In genomic region chr1:86045848-86046805, GRCm38 (mm10) we compare ENCODE assay signal across 9 mouse cellular contexts. TPM values are rescaled to one million over a fixed set of nuclear protein-coding genes. Genes with fewer than 3 reads are reported as not detected.
A peak's percentile ranks its signal among the peaks of the same experiment; 100 is the strongest.
DNase-seq lines count a peak whose midpoint lies in the region; ATAC-seq and TF ChIP-seq lines count a peak whose summit lies in the region.
"Had no signal": no experiment of that assay in that cellular context is flagged by ENCODE, and none has a peak within 500 bp of the region (broad histone marks: within the 10 kb centered on the region; RNA-seq: fewer than 3 reads in every experiment).

2810459M11Rik (plus strand) TSS chr1:86045863.

- 0 out of 2 replicates have a peak, but pooled peaks cover 2% of the 10 kb centered on the region for H3K4me1 ChIP-seq in stomach, postnatal 0 days (replicated peaks; ENCODE audit: control insufficient read depth, insufficient read depth)

- intact Hi-C loops in heart, postnatal 14 days (cut with DNase I), result no loop called here
- intact Hi-C loops in left cerebral cortex, postnatal 25 days (cut with DNase I), result no loop called here

- peak within 1 kb of the TSS; percentile 51 for H3K4me3 ChIP-seq in stomach, postnatal 0 days (ENCODE audit: low read depth, low read length)

- H3K27me3 ChIP-seq in stomach, postnatal 0 days (ENCODE audit: control insufficient read depth, insufficient read depth, low read length), result no peaks in the 10 kb centered on the region

- H3K4me2 ChIP-seq in stomach, postnatal 0 days (replicated peaks; ENCODE audit: low read depth), result peak within 1 kb of the TSS; percentile 92

- TF ChIP-seq CTCF in stomach, postnatal 0 days (IDR thresholded peaks at IDR 0.05; ENCODE audit: low read depth), result peak; percentile 7; the same call in 1 of the 2 replicates

- H3K27ac ChIP-seq in stomach, postnatal 0 days (replicated peaks), result peak within 1 kb of the TSS; percentile 73

- WGBS in stomach, postnatal 0 days, result under 1% methylated on average over 93 of the region's 110 CpGs

- DNase-seq in cerebellum, adult 18-20 months, result peak; percentile 30 to 55
- DNase-seq in cerebellum, adult 11 months, result no peak
- DNase-seq in CD4-positive helper T cell, adult 2 months (ENCODE audit: low read depth, low spot score), result peak; percentile 22
- peak; percentile 57 for DNase-seq in embryo, embryonic 10 days (ENCODE audit: low spot score)
- DNase-seq in heart, postnatal 14 days, result peak; percentile 30 to 33
- DNase-seq in left cerebral cortex, postnatal 25 days (ENCODE audit: low spot score in 2 of 2), result peak; percentile 41 to 60
- DNase-seq in mesoderm, embryonic 11.5 days (ENCODE audit: low read depth, low spot score), result peak; percentile 33
- peak; percentile 65 for DNase-seq in stomach, postnatal 0 days (ENCODE audit: low spot score)

- H3K9me3 ChIP-seq in stomach, postnatal 0 days (ENCODE audit: control insufficient read depth, low read length), result no peaks in the 10 kb centered on the region

- peak within 1 kb of the TSS; percentile 60 for H3K9ac ChIP-seq in stomach, postnatal 0 days (ENCODE audit: low read length)

- no peak for TF ChIP-seq EP300 in stomach, postnatal 0 days (optimal IDR thresholded peaks at IDR 0.05)

- ATAC-seq in stomach, postnatal 0 days (ENCODE audit: low FRiP score, low TSS enrichment), result peak; percentile 72

- H3K36me3 ChIP-seq in stomach, postnatal 0 days (ENCODE audit: control insufficient read depth, insufficient read depth, low read length), result no peaks in the 10 kb centered on the region

RNA-seq across cellular contexts. Expression of gene 2810459M11Rik, which starts in this region (rescaled TPM):
- not detected for total RNA-seq in heart, postnatal 14 days (2021)
- total RNA-seq in left cerebral cortex, postnatal 25 days (2021), result 1 to 10 TPM; 7.2 to 8.0 TPM
- 8.0 and 9.1 TPM in 2 replicates for polyA plus RNA-seq in stomach, postnatal 0 days (2015; fragmentation: Nextera tagmentation; extraction: Ambion mirVana)
- polyA plus RNA-seq: C2C12 had no signal

Comparison
In these comparisons a context has a peak if more than half of its experiments do, and no peak if none do; other contexts are left out.
1. RNA of gene 2810459M11Rik (total RNA-seq): 7.2 to 8.0 TPM in left cerebral cortex, postnatal 25 days; not detected in heart, postnatal 14 days; every median in the first group is over 4 times any median in the second.
2. Peak in DNase-seq in heart, postnatal 14 days; RNA of the gene not detected or under 1 TPM.